Mouse (Mus musculus) liver, embryonic 11.5 days (tissue): Measurements from ENCODE around the gene Vps37d. TPM values are rescaled to one million over a fixed set of nuclear protein-coding genes. Genes with fewer than 3 reads are reported as not detected.
"Not testable (repeated sequence)": the region's sequence is repeated elsewhere in the genome, so short reads cannot be mapped to it uniquely, and the experiment has no call there.

Source experiments
- ATAC-seq: fragments of 200-750 bp; cut with Nextera tagmentation; replicated peaks from 2 replicates; pipeline ENCODE4 v1.8.0; 2017; ENCODE audit warnings: moderate number of reproducible peaks, mild to moderate bottlenecking, moderate TSS enrichment, moderate library complexity; ENCODE audit not compliant: low FRiP score
- DNase-seq: peaks from one replicate; pipeline ENCODE4 v3.0.0-alpha.2; 2017; ENCODE audit warnings: low spot score
- H3K27ac ChIP-seq: fragments of 300-500 bp; sonication (generic); 2 replicates; pipeline ENCODE4 v1.5.1; 2014; ENCODE audit warnings: mild to moderate bottlenecking, low read depth, low read length, control low read depth
- H3K27me3 ChIP-seq: fragments of 300-500 bp; sonication (generic); replicated peaks from 2 replicates; pipeline ENCODE4 v1.6.1; 2014; ENCODE audit warnings: low read length, mixed read lengths; ENCODE audit not compliant: control insufficient read depth, insufficient read depth
- H3K36me3 ChIP-seq: fragments of 300-500 bp; sonication (generic); 2 replicates; pipeline ENCODE4 v1.6.1; 2014; ENCODE audit warnings: mild to moderate bottlenecking, low read length, moderate library complexity, mixed read lengths; ENCODE audit not compliant: control insufficient read depth, insufficient read depth
- H3K4me1 ChIP-seq: fragments of 300-500 bp; sonication (generic); replicated peaks from 2 replicates; pipeline ENCODE4 v1.6.1; 2014; ENCODE audit warnings: low read length, mixed read lengths; ENCODE audit not compliant: control insufficient read depth, insufficient read depth
- H3K4me2 ChIP-seq: fragments of 300-500 bp; sonication (generic); 2 replicates; pipeline ENCODE4 v1.6.1; 2014; ENCODE audit warnings: mild to moderate bottlenecking, control low read depth, moderate library complexity
- H3K4me3 ChIP-seq: fragments of 300-500 bp; sonication (generic); 2 replicates; pipeline ENCODE4 v1.5.1; 2014; ENCODE audit warnings: low read depth, low read length, control low read depth
- H3K9ac ChIP-seq: fragments of 300-500 bp; sonication (generic); 2 replicates; pipeline ENCODE4 v1.6.1; 2014; ENCODE audit warnings: low read depth, low read length, control low read depth
- H3K9me3 ChIP-seq: fragments of 300-500 bp; sonication (generic); 2 replicates; pipeline ENCODE4 v1.6.1; 2016; ENCODE audit warnings: low read length, inconsistent platforms, mixed read lengths; ENCODE audit not compliant: control insufficient read depth
- WGBS: fragments of 180-500 bp; shearing (Covaris S2); extraction: QIAGEN DNeasy Blood & Tissue Kit; methylation state at CpG from one replicate; pipeline ENCODE4 v1.1.7; 2014; 5-methylcytosine and 5-hydroxymethylcytosine counted together
- polyA plus RNA-seq: library from polyadenylated mRNA; unstranded; fragments of >200 nt; fragmentation: Nextera tagmentation; extraction: Ambion mirVana; gene quantifications from 2 replicates; pipeline ENCODE4 v1.2.1, GENCODE M21; 2014

Gene Vps37d
- polyA plus RNA-seq, 1 experiment from 2014 or later, result 3.0 TPM

- Histone ChIP-seq H3K9ac (no peak overlapping the region), H3K36me3 (no peaks in the 10 kb centered on the region)
- WGBS, result 82% methylated on average over 2 of the region's 2 CpGs
Observed at GRCm38 (mm10) chr5:135072061-135072460, 6.0 kb downstream of the Vps37d start.

GRCm38 (mm10) chr5:135070448-135070847 lies 7.6 kb downstream of the Vps37d start:
- no peak for DNase-seq
- Histone ChIP-seq H3K9me3 (no peaks in the 10 kb centered on the region), H3K4me3 (no peak overlapping the region), H3K27me3 (no peaks in the 10 kb centered on the region), H3K4me2 (no peak overlapping the region), H3K27ac (no peak overlapping the region), H3K36me3 (peaks cover 6% of the 10 kb centered on the region; the same call in 1 of the 2 replicates), H3K4me1 (peaks cover 12% of the 10 kb centered on the region), H3K9ac (no peak overlapping the region)
- no peak for ATAC-seq
- WGBS, result 77% methylated on average over 3 of the region's 3 CpGs

More at GRCm38 (mm10) chr5:135072061-135072460, 6.0 kb downstream of the Vps37d start:
- Histone ChIP-seq H3K27ac (no peak overlapping the region), H3K4me3 (no peak overlapping the region), H3K4me2 (no peak overlapping the region), H3K9me3 (no peaks in the 10 kb centered on the region), H3K4me1 (peaks cover 13% of the 10 kb centered on the region), H3K27me3 (no peaks in the 10 kb centered on the region)
- no peak for DNase-seq
- ATAC-seq, result no peak

GRCm38 (mm10) chr5:135066008-135066407 lies 12.1 kb downstream of the Vps37d start:
- WGBS, result 89% methylated on average over 3 of the region's 3 CpGs
- H3K9me3 ChIP-seq, result no peaks in the 10 kb centered on the region
- no peaks in the 10 kb centered on the region for H3K27me3 ChIP-seq
- H3K36me3 ChIP-seq, result peaks cover 14% of the 10 kb centered on the region; the same call in 1 of the 2 replicates
- peak overlapping the region; percentile 96 for H3K4me2 ChIP-seq
- 0 out of 2 replicates have a peak overlapping the region, but pooled peaks have one; percentile 2 for H3K4me3 ChIP-seq
- peaks cover 10% of the 10 kb centered on the region for H3K4me1 ChIP-seq
- no peak overlapping the region for H3K9ac ChIP-seq
- ATAC-seq (no peak), DNase-seq (no peak)
- no peak overlapping the region for H3K27ac ChIP-seq

GRCm38 (mm10) chr5:135064909-135065446 lies 13.1 kb downstream of the Vps37d start, which contains the start of gene Bud23:
TSS of gene Bud23 (minus strand) at chr5:135064959.
- not testable (repeated sequence) for DNase-seq, H3K4me1 ChIP-seq, ATAC-seq, H3K27me3 ChIP-seq, H3K9me3 ChIP-seq
- Histone ChIP-seq H3K9ac (peak within 1 kb of the TSS; percentile 85), H3K4me2 (peak within 1 kb of the TSS; percentile 96), H3K27ac (peak within 1 kb of the TSS; percentile 54; the same call in 1 of the 2 replicates), H3K36me3 (peaks cover 24% of the 10 kb centered on the region), H3K4me3 (peak within 1 kb of the TSS; percentile 76)
- WGBS, result 66% methylated on average over 9 of the region's 9 CpGs

GRCm38 (mm10) chr5:135064382-135064766 lies 13.7 kb downstream of the Vps37d start:
- H3K27ac ChIP-seq, result peak overlapping the region; percentile 54; the same call in 1 of the 2 replicates
- peak overlapping the region; percentile 76 for H3K4me3 ChIP-seq
- peaks cover 7% of the 10 kb centered on the region for H3K4me1 ChIP-seq
- peak overlapping the region; percentile 96 for H3K4me2 ChIP-seq
- no peaks in the 10 kb centered on the region for H3K27me3 ChIP-seq
- H3K36me3 ChIP-seq, result peaks cover 29% of the 10 kb centered on the region
- H3K9ac ChIP-seq, result peak overlapping the region; percentile 85
- WGBS, result under 1% methylated on average over 40 of the region's 40 CpGs
- H3K9me3 ChIP-seq, result no peaks in the 10 kb centered on the region
- ATAC-seq, result peak; percentile 55
- DNase-seq, result no peak

GRCm38 (mm10) chr5:135063629-135064381 lies 14.3 kb downstream of the Vps37d start, which contains the start of gene Dnajc30:
TSS of gene Dnajc30 (plus strand) at chr5:135064202.
- ATAC-seq (peak; percentile 96), DNase-seq (peak; percentile 96)
- Histone ChIP-seq H3K9me3 (no peaks in the 10 kb centered on the region), H3K4me2 (peak within 1 kb of the TSS; percentile 96), H3K36me3 (peaks cover 34% of the 10 kb centered on the region), H3K27ac (peak within 1 kb of the TSS; percentile 54; the same call in 1 of the 2 replicates), H3K27me3 (no peaks in the 10 kb centered on the region), H3K9ac (peak within 1 kb of the TSS; percentile 85), H3K4me3 (peak within 1 kb of the TSS; percentile 76), H3K4me1 (peaks cover 7% of the 10 kb centered on the region)
- WGBS, result under 1% methylated on average over 52 of the region's 52 CpGs

GRCm38 (mm10) chr5:135053356-135053755 lies 24.7 kb downstream of the Vps37d start:
- no peak overlapping the region for H3K4me3 ChIP-seq

GRCm38 (mm10) chr5:135049268-135049667 lies 28.8 kb downstream of the Vps37d start:
- not testable (repeated sequence) for H3K9me3 ChIP-seq, DNase-seq, H3K27me3 ChIP-seq, H3K4me3 ChIP-seq, H3K4me2 ChIP-seq, H3K9ac ChIP-seq, ATAC-seq, H3K4me1 ChIP-seq, H3K27ac ChIP-seq
- H3K36me3 ChIP-seq, result peaks cover 22% of the 10 kb centered on the region
- WGBS, result 92% methylated on average over 6 of the region's 6 CpGs

More at GRCm38 (mm10) chr5:135053356-135053755, 24.7 kb downstream of the Vps37d start:
- ATAC-seq (no peak), DNase-seq (no peak)
- no peak overlapping the region for H3K27ac ChIP-seq
- H3K9ac ChIP-seq, result no peak overlapping the region
- H3K27me3 ChIP-seq, result no peaks in the 10 kb centered on the region
- H3K4me1 ChIP-seq, result no peaks in the 10 kb centered on the region
- H3K4me2 ChIP-seq, result no peak overlapping the region
- WGBS, result 84% methylated on average over 12 of the region's 12 CpGs
- H3K9me3 ChIP-seq, result no peaks in the 10 kb centered on the region
- H3K36me3 ChIP-seq, result peaks cover 28% of the 10 kb centered on the region
